Mouse (Mus musculus) olfactory bulb, adult 2 months (tissue): ENCODE results near the gene Tars2.

Source experiments
- CTCF ChIP-seq: fragments of 200-500 bp; IDR thresholded peaks from 2 replicates; pipeline ENCODE4 v1.5.1; 2012; ENCODE audit warnings: low read depth, mild to moderate bottlenecking, low read length, moderate library complexity; ENCODE audit not compliant: insufficient read depth
- POLR2A ChIP-seq: fragments of 200-500 bp; IDR thresholded peaks from 2 replicates; pipeline ENCODE4 v1.6.1; 2012; ENCODE audit warnings: mild to moderate bottlenecking, low read depth, low read length, moderate library complexity; ENCODE audit not compliant: insufficient read depth

DNA sequence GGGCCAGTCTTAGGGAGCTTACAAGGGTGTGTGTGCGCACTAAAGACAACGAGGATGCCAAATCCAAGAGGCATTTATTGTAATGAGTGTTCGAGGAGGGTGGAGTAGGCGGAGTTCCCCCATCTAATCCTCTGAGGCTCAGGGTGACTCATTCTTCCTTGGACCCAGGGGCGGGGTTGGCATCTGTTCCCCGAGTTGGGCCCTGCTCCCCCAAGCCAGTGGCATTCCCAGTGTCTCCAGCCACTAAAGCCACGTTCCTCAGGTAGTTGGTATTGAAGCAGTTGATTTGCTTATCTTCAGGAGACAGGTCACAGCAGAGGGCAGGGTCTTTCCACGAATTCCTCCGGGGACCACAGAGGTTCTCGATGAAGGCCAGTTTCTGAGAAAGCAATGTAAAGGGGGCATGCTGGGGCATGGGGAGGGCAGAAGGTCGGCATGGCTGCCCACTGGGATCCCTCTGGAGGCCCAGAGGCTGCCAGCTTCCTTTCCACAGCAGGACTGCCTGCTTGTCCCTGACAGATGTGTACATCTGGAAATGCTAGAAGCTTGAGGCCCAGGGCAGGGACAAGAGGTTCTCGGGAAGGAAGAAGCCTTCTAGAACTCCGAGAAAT is 25.8 kb downstream of the Tars2 start:
- TF ChIP-seq CTCF (no peak), POLR2A (no peak)
